Mouse (Mus musculus) CD8-positive naive resting alpha-beta T cell, adult 2 months (primary cell): ENCODE results near the gene Baiap2.

Source experiments
- DNase-seq, 2 experiments: peaks; one replicate each; pipeline ENCODE4 v3.0.0; 2022; ENCODE audit warnings: low read depth in 2 of 2, low spot score in 2 of 2

Baiap2 gene

DNA sequence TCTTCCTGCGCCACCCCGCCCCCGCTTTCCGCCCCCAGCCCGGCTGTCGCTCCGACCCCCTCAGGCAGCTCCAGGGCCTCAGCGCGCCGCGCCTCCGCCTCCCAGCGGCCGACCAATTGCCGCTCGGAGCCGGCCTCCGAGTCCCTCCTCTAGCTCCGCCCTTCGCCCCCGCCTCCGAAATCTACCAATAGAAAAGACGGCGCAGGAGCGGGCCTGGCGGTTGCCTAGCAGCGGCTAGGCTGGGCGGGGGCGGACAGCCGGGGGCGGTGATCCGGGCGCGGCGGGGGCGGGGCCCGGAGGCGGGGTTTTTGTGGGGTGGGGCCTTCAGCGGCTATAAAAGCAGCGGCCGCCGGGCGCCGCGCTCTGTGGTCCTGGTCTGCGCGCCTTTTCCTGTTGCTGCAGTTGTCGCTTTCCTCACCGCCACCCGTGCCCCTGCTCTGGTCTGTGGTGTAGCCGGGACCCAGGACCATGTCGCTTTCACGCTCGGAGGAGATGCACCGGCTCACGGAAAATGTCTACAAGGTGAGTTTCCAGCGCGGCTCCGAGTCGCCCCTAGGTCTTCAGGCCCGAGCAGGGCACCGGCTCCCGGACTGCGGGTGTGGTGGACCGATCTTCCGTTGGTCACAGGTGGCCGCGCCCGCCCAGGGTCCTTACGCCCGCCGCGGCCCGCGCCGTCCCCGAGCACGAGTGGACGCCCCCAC lies at the start of gene Baiap2:
TSS of gene Baiap2 (plus strand) at position 37 of the 701 bp plus-strand sequence.
- peak; percentile 98 to 99 for DNase-seq

DNA sequence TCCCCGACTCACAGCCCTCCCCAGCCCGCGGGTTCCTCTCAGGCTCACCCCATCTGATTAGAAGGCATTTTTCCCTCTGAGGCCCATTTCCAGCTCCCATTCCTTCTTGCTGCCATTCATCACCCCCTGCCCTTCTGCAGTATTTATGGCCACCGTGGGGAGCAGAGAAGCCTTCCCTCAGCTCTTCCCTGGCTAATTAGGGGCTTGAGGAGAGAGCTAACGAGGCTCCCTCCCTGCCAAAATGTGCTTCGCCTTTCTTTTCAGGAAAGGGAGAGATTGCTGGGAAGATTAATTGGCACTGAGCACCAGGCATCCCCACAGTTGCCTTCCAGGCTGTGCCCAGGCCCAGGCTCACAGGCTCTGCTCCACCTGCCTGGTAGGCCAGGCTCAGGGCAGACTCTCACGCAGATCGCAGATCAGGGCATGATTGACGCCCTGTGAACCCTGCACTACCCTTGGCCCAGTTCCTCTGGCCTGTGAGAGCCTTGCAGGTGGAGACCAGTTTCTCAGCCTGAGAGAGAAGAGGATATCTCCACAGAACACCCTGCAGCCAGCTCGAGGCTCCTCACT lies 48.8 kb upstream of the Baiap2 start:
- DNase-seq: no peak

GRCm38 (mm10) chr11:119894634-119895033 lies 47.9 kb upstream of the Baiap2 start:
- no peak for DNase-seq

- no peak for DNase-seq
Measured at GRCm38 (mm10) chr11:119897041-119897440, 45.5 kb upstream of the Baiap2 start.

- no peak for DNase-seq
Measured at GRCm38 (mm10) chr11:119898976-119899375, 43.6 kb upstream of the Baiap2 start.

DNA sequence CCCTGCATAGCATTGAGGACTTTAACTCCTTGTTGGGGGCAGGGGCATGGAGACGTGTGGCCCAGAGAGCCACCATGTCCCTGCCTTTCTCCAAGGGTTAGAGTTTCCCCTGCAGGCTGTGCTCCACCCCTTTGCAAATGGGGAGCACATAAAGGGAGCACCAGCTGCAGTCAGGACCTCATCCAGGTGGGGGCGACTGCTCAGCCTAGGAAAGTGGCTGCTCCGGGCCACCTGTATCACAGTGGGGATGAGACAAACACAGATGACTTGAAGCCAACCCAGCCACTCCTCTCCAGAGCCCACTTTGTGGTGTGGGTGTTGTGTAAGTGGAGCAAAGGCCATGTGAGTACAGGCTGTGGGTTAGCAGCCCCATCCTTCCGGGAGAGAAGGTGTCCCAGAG lies 41.4 kb upstream of the Baiap2 start:
- DNase-seq: no peak

DNA sequence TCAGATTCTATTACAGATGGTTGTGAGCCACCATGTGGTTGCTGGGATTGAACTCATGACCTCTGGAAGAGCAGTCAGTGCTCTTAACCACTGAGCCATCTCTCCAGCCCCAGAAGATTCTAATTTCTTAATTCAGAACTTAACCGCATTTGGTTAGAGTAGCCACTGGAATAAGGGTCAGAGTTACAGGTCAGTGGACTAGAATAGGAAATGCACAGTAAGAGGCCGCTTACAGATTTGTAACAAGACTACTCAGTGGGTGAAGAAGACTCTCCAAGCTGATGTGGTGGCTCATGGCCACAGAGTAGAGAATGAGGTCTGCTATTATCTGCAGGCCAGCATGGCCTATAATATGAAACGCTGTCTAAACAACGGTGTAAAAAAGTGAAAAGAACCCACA lies 39.7 kb upstream of the Baiap2 start:
- DNase-seq: no peak

- peak in 1 of 2 experiments; percentile 49 for DNase-seq
Measured at GRCm38 (mm10) chr11:119904621-119905286, 37.8 kb upstream of the Baiap2 start.

DNA sequence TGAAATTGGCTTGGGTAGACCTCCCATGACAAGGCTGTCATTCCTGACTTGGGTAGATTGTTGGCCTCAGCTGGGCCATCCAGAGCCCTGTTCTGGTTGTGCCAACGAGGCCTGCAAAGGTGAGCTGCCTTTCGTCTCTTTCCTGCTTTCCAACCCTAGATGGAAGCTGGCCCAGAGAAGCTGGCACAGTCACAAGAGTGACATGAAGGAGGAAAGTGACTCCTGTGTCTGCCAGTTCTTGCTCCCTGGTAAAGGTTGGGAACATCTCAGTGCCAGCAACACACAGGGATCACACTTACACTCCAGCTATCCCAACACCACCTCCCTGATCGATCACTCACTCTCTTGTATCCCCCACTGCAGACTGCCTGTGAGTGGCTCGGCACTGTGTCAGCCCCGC lies 36.8 kb upstream of the Baiap2 start:
- DNase-seq: no peak

GRCm38 (mm10) chr11:119907006-119907650 lies 35.4 kb upstream of the Baiap2 start:
- DNase-seq: no peak

DNA sequence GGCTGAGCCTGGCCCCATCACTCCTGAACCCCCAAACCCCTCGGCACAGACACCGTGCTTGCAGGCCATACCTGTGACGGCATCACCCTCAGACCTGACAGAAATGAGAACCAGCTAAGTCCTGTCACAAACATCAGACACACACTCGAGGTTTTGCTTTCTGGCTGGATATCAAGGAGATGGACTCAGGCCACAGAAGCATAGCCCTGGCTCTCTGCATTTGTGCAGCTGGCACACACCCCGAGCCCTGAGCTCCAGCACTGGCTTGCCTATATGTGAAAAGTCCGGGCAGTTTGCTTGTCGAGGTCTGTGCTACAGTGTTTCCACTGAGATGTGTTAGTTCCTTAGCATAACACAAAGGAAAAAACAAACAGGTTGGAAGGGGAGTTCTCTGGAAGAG lies 34.9 kb upstream of the Baiap2 start:
- DNase-seq: no peak

DNA sequence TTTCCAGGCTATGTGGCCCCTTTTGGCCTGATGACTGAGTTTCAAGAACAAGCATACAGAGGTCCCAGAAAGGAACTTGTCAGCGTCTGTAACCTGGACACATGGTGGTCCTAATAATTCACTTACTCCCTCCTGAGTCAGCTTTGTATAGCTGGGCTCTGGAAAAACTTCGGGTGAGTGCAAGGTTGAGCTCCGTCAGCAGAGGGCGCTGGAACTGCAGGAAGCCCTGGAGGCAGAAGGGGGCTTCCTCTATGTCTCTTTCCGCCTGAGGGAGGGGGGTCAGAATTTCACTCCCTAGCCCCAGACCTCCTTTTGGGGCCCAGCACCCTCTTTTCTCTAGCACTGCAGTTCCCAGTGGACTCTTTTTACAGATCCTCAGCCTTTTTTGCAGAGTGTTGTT lies 33.1 kb upstream of the Baiap2 start:
- peak; percentile 63 to 78 for DNase-seq

- DNase-seq: no peak
Measured at GRCm38 (mm10) chr11:119912845-119913244, 29.7 kb upstream of the Baiap2 start.

- peak; percentile 65 to 69 for DNase-seq
Measured at GRCm38 (mm10) chr11:119913291-119913934, 29.1 kb upstream of the Baiap2 start, which contains the start of gene Chmp6. Gene Chmp6 (plus strand): TSS chr11:119913441.

GRCm38 (mm10) chr11:119913935-119914314 lies 28.6 kb upstream of the Baiap2 start:
- no peak for DNase-seq

DNA sequence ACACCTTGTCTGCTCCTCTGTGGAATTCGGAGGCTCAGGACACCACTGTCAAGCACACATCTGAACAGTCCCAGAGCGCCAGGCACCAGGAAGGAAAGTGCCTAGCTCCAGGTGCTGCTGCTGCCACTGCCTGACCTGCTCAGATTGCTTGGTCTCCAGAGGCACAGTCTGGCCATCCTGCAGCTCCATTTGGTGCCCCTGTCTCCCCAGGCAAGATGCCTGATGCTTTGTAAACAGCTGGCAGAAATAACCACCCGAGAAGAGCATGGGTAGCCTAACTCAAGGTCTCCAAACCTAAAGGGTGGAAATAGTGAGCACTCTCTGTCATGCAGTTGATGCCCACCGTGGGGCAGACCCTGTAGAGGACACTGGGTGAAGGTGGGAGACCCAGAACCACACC lies 28.2 kb upstream of the Baiap2 start:
- DNase-seq: no peak

- DNase-seq: no peak
Measured at GRCm38 (mm10) chr11:119915666-119916065, 26.9 kb upstream of the Baiap2 start.

DNA sequence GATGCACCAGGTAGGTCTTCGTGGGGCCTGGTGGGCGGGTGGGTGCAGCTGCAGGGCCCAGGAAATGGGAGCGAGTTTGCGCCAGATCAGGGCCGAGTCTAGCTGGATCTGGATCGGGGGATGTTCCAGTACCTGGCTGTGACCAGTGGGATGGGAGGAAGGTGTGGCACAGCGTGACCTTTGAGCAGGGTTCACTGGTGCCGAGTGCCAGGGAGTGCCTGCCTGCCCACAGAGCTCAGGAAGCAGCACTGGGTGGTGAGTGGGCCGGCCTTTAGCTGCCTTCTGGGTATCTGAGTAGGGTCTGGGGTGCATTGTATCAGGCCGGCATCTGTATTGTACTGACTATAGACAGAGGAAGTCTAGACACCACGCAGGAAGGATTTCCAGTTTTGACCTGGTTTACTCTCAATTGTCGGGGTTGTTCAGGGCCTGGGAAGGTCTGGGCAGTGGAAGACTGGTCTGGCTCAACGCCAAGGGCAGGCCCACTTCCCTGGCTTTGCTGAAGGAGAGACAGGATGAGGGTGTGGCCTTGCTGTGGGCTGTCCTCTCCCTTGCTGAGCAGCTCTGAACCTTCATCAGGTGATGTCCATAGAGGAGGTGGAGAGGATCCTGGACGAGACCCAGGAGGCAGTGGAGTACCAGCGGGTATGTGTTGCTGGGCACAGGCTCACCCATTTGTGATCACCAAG lies 26.3 kb upstream of the Baiap2 start:
- DNase-seq: no peak

DNA sequence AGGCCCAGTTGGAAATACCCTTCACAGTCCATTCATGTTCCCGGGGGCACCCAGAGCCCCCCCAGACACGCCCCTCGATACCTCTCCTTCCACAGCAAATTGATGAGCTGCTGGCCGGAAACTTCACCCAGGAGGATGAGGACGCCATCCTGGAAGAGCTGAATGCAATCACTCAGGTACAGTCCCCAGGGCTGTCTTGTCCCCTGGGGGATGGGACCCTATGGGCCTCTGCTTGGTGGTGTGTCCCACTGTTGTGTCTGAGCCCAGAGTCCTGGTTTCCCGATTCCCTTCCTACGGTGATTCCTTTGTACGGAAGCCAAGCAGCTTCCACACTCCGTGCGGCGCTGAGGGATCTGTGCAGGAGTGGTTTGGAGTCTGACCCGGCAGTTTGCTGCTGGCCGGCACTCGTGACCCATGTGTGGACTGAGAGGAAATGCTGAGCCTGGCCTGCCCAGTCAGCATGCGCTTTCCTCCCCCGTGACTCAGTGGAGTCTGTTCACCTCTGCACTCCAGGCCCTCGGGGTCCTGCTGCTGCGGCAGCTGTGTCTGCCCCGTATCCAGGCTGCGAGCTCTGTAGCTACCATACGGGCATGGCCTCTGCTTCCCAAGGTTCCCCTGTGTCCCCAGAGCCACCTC lies 25.6 kb upstream of the Baiap2 start:
- no peak for DNase-seq

DNA sequence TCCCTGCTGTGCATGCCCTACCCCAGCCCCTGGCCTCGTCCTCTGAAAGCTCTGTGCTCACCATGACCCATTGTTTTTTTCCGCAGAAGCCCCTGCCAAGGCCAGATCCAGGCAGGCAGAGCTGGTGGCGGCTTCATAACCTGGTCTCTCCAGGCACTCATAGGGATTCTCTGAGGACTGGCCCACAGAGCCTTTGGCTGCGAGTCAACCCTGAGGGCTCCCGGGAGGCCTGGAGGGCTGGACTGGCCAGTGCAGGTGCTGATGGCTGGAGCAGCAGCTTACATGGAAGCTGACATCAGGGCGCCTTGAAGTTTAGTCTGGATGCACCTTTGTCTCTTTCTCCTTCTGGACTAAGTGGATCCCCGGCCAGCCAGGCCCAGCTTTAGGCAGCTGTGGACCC lies 24.0 kb upstream of the Baiap2 start:
- no peak for DNase-seq
